Mouse (Mus musculus) spleen, adult 10 weeks (tissue): Measurements from ENCODE around the gene Mbnl2. TPM values are rescaled to one million over a fixed set of nuclear protein-coding genes. Genes with fewer than 3 reads are reported as not detected.

Experiments used
- polyA plus RNA-seq: library from polyadenylated mRNA; stranded (reverse); fragments of 350-450 nt; fragmentation: Illumina TruSeq; extraction: RNeasy Lipid Tissue Mini Kit (QIAGEN cat#74804); gene quantifications from one replicate; pipeline ENCODE4 v1.2.3, GENCODE M21; 2015; ENCODE audit warnings: low replicate concordance; ENCODE audit not compliant: insufficient read depth

Mbnl2 gene
- 90.3 TPM for polyA plus RNA-seq

DNA sequence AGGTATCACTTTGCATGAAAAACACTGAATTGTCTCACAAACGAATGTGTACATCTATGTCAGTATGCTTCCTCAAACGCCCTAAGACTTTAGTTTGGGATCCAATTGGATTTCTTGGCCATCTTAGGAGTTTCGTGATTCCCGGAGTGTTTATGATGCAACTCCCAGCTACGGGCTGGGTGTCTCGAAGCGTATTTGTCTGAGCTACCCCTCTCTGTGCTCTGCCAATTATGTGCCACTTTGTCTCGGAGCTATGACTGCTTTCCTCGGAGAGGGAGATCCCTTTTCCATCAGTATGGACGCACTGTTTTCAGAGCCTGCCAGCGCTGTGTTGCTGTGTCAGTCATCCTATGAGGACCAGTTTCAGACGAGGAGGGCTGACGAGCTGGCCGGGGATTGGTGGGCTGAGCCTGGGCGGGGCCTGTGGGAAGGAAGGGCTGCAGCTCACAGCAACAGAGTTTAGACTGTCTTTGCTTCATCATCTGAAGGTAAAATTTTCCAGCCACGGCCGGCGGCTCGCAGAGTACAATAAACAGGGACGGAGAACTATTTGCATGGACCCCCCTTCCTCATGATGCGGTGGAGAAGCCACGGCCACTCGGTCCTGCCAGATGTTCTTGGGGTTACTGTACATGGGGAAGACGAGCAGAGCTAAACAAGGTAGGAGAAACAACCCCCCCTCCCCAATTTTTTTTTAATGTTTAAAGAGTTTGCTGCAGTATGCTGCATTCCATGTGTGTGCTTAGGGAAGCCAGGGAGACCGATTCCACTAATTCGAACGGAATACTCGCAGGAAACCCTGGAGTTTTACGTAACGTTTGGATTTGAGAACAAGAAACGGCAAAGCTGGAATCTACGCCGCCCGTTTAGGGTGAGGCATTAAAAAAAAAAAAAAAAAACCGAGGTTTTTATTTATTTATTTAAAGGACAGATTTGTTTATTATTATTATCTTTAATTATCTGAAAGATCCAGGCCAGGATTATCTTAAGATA lies at the start of gene Mbnl2:
TSS of gene Mbnl2 (plus strand) at position 424 of the 993 bp plus-strand sequence.

DNA sequence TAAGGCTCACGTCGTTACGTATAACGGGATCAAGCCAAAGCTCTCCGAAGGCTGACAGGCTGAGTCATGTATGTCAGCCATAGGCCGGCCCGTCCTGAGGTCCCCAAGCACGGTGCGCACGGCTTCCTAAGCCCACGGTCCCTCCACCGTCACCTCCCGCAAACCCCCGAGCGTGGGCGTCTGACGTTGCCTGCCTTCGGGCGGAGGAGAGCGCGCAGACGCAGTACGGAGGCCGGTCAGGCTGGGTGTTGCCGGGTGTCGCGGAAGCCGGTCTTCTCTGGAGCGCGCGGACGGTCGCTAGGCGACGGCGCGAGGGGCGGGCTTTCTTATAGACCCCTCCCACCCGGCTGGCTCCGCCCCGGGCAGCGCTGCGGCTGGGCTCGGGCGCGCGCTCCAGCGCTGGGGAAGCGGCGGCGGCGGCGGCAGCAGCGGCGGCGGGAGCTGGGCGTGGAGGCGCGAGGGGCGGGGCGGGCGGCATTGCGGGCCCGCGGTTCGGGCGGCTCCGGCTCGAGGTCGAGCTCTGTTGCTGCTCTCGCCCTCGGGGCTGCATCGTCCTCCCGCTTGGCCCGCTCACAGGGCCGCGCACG lies 202.6 kb downstream of the Mbnl2 start, which contains the start of gene Rap2a:
TSS of gene Rap2a (plus strand) at position 463 of the 587 bp plus-strand sequence.

Other genes starting within 250 kb of the Mbnl2 start
- not detected for gene Oxgr1, start 233.2 kb upstream of the Mbnl2 start, polyA plus RNA-seq
- 14.6 TPM for gene Rap2a, start 202.8 kb downstream of the Mbnl2 start, polyA plus RNA-seq